Mouse (Mus musculus) intestine, embryonic 16.5 days (tissue): ENCODE measurements around the gene Tshr. TPM values are rescaled to one million over a fixed set of nuclear protein-coding genes. Genes with fewer than 3 reads are reported as not detected.

Experiments used
- ATAC-seq: fragments of 200-750 bp; cut with Nextera tagmentation; 2 replicates; pipeline ENCODE4 v1.8.0; 2017; ENCODE audit warnings: moderate TSS enrichment, moderate library complexity
- H3K27ac ChIP-seq: fragments of 300-500 bp; sonication (generic); 2 replicates; pipeline ENCODE4 v1.5.1; 2014; ENCODE audit warnings: mild to moderate bottlenecking, low read length
- H3K27me3 ChIP-seq: fragments of 300-500 bp; sonication (generic); replicated peaks from 2 replicates; pipeline ENCODE4 v1.6.1; 2014; ENCODE audit warnings: low read length, control low read depth, mixed read lengths; ENCODE audit not compliant: control insufficient read depth, insufficient read depth
- H3K36me3 ChIP-seq: fragments of 300-500 bp; sonication (generic); 2 replicates; pipeline ENCODE4 v1.6.1; 2014; ENCODE audit warnings: low read length, control low read depth; ENCODE audit not compliant: control insufficient read depth, insufficient read depth
- H3K4me1 ChIP-seq: fragments of 300-500 bp; sonication (generic); 2 replicates; pipeline ENCODE4 v1.6.1; 2014; ENCODE audit warnings: low read length, control low read depth, mixed read lengths; ENCODE audit not compliant: control insufficient read depth, insufficient read depth
- H3K4me2 ChIP-seq: fragments of 300-500 bp; sonication (generic); 2 replicates; pipeline ENCODE4 v1.6.1; 2014; ENCODE audit warnings: low read depth, low read length, control low read depth
- H3K4me3 ChIP-seq: fragments of 300-500 bp; sonication (generic); 2 replicates; pipeline ENCODE4 v1.5.1; 2014; ENCODE audit warnings: mild to moderate bottlenecking, low read length
- H3K9ac ChIP-seq: fragments of 300-500 bp; sonication (generic); 2 replicates; pipeline ENCODE4 v1.6.1; 2014; ENCODE audit warnings: low read depth, low read length
- H3K9me3 ChIP-seq: fragments of 300-500 bp; sonication (generic); 2 replicates; pipeline ENCODE4 v1.6.1; 2016; ENCODE audit warnings: low read length, control low read depth; ENCODE audit not compliant: control insufficient read depth
- WGBS: fragments of 180-500 bp; shearing (Covaris S2); extraction: QIAGEN DNeasy Blood & Tissue Kit; methylation state at CpG from one replicate; pipeline ENCODE4 v1.1.7; 2014; 5-methylcytosine and 5-hydroxymethylcytosine counted together
- polyA plus RNA-seq: library from polyadenylated mRNA; unstranded; fragments of >200 nt; fragmentation: Nextera tagmentation; extraction: Ambion mirVana; gene quantifications from 2 replicates; pipeline ENCODE4 v1.2.1, GENCODE M21; 2015

The Tshr gene
- polyA plus RNA-seq, 1 experiment from 2014 or later: 0.22 TPM

- Histone ChIP-seq H3K4me3 (no peak overlapping the region), H3K9me3 (no peaks in the 10 kb centered on the region), H3K4me2 (no peak overlapping the region), H3K27ac (no peak overlapping the region), H3K36me3 (no peaks in the 10 kb centered on the region), H3K4me1 (no peaks in the 10 kb centered on the region), H3K9ac (no peak overlapping the region), H3K27me3 (no peaks in the 10 kb centered on the region)
- WGBS: 48% methylated on average over 7 of the region's 7 CpGs
- ATAC-seq: no peak
These were observed 28.3 kb downstream of the Tshr start for GRCm38 (mm10) chr12:91412461-91413182.

GRCm38 (mm10) chr12:91415112-91415511, 30.7 kb downstream of the Tshr start:
- H3K4me2 ChIP-seq: no peak overlapping the region
- no peaks in the 10 kb centered on the region for H3K36me3 ChIP-seq
- no peaks in the 10 kb centered on the region for H3K27me3 ChIP-seq
- H3K9me3 ChIP-seq: no peaks in the 10 kb centered on the region
- H3K9ac ChIP-seq: no peak overlapping the region
- no peak overlapping the region for H3K4me3 ChIP-seq
- H3K27ac ChIP-seq: no peak overlapping the region
- no peak for ATAC-seq
- no peaks in the 10 kb centered on the region for H3K4me1 ChIP-seq
- WGBS: 65% methylated on average over 6 of the region's 6 CpGs

DNA sequence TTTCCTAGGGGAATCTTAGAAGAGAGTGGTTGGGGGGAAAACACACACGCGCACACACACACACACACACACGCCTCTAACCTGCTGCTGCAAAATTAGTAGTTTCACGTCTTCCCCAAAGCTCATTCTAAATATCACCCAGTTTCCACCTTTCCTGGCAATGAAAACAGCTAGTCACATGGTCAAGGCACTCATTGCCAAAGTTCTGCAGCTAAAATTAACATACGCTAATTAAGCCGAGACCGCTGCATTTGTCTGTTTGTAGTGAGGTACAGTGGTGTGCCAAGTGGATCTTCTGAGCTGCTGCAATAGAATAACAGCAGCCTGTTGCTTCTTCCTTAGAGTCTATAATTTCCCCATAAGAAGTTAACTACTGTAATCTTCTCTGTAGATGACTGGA, 32.5 kb downstream of the Tshr start:
- Histone ChIP-seq H3K9ac (no peak overlapping the region), H3K4me3 (no peak overlapping the region), H3K4me1 (no peaks in the 10 kb centered on the region), H3K36me3 (no peaks in the 10 kb centered on the region), H3K27me3 (no peaks in the 10 kb centered on the region), H3K27ac (no peak overlapping the region), H3K4me2 (no peak overlapping the region), H3K9me3 (no peaks in the 10 kb centered on the region)
- no peak for ATAC-seq
- WGBS: 97% methylated on average over 7 of the region's 7 CpGs

DNA sequence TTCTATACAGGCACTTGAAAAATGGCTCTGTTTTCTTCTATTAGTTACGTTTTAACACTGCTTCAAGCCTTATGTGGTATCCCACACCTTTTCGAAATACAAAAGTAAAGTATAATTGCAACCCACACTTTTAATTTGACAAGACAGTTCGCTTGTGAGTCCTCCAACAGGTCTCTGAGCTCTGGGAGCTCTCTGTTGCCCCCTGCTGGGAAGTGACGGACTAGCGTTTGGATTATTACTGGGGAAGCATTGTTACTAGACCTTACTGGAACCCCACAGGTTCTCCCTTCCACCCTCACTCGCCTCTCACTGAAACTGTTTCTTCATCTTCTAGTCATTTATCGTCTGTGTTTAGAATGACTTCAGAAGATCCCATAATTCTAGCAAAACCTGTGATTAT, 34.4 kb downstream of the Tshr start:
- WGBS: 52% methylated on average over 7 of the region's 7 CpGs
- H3K9ac ChIP-seq: no peak overlapping the region
- H3K4me1 ChIP-seq: no peaks in the 10 kb centered on the region
- no peaks in the 10 kb centered on the region for H3K27me3 ChIP-seq
- no peak overlapping the region for H3K4me2 ChIP-seq
- H3K4me3 ChIP-seq: no peak overlapping the region
- H3K27ac ChIP-seq: no peak overlapping the region
- H3K36me3 ChIP-seq: no peaks in the 10 kb centered on the region
- no peak for ATAC-seq
- H3K9me3 ChIP-seq: no peaks in the 10 kb centered on the region

GRCm38 (mm10) chr12:91421272-91421671, 36.9 kb downstream of the Tshr start:
- H3K9ac ChIP-seq: no peak overlapping the region
- no peak overlapping the region for H3K4me2 ChIP-seq
- H3K4me1 ChIP-seq: no peaks in the 10 kb centered on the region
- H3K4me3 ChIP-seq: no peak overlapping the region
- WGBS: 51% methylated on average over 9 of the region's 9 CpGs
- H3K27me3 ChIP-seq: no peaks in the 10 kb centered on the region
- H3K9me3 ChIP-seq: no peaks in the 10 kb centered on the region
- ATAC-seq: no peak
- no peaks in the 10 kb centered on the region for H3K36me3 ChIP-seq
- no peak overlapping the region for H3K27ac ChIP-seq

DNA sequence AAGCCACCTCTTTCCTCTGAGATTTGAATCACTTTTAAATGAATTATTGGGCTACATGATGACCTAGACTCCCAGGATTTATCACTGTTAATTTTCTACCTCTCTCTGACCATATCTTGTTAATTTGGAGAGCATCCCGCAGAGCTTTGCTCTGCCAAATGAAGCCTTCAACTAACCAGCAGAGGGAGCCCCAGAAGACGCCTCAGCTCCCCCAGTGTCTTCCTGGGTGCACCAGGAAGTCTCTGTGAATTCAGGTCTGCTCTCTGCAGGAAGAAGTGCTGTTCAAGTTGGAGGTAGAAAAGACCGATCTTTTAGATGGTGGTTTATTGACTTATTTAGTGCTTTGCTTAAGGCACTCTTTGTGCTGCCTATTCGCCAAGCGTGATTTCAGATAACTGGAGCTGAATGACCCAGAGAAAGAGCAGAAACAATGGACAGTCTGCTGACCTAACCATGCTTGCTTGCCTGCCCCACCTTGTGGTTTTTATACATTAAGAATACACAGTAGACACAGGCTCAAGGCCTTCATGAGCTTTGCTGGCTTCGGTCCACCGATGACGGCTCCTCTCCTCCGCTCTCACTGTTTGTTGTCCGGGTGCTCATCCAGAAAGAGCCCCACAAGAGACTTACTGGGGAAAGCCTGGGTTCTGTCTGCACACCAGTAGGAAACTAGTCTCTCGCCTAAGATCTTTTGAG, 38.9 kb downstream of the Tshr start:
- H3K36me3 ChIP-seq: no peaks in the 10 kb centered on the region
- H3K27me3 ChIP-seq: no peaks in the 10 kb centered on the region
- H3K9ac ChIP-seq: no peak overlapping the region
- no peaks in the 10 kb centered on the region for H3K9me3 ChIP-seq
- 0 out of 2 replicates have a peak overlapping the region, but pooled peaks have one; percentile 6 for H3K4me2 ChIP-seq
- H3K4me3 ChIP-seq: no peak overlapping the region
- H3K4me1 ChIP-seq: no peaks in the 10 kb centered on the region
- ATAC-seq: peak; percentile 89
- WGBS: 67% methylated on average over 11 of the region's 11 CpGs
- H3K27ac ChIP-seq: no peak overlapping the region

GRCm38 (mm10) chr12:91426499-91426898, 42.1 kb downstream of the Tshr start:
- WGBS: 48% methylated on average over 4 of the region's 4 CpGs
- no peak for ATAC-seq
- no peak overlapping the region for H3K27ac ChIP-seq

DNA sequence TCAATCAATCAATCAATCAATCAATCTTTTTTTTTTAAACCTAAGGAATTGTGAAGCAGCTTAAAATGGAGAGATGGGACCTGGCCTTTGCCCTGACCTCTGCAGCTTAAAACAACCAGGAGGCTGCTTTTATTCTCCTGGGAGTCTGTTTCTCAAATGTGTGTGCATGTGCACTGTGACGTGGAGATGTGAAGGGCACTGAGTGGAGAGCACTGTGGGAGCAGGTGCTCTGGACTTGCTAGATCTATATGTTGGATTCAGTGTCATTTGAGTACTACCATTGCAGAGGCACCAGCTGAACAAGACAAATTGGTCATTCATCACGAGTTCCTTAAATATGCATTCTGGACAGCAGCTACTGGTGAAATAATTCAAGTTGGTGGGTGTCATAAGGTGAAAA, 42.8 kb downstream of the Tshr start:
- Histone ChIP-seq H3K27me3 (no peaks in the 10 kb centered on the region), H3K4me1 (no peaks in the 10 kb centered on the region), H3K9ac (no peak overlapping the region), H3K27ac (no peak overlapping the region), H3K4me2 (no peak overlapping the region), H3K4me3 (no peak overlapping the region), H3K36me3 (no peaks in the 10 kb centered on the region), H3K9me3 (no peaks in the 10 kb centered on the region)
- 60% methylated on average over 2 of the region's 2 CpGs for WGBS
- ATAC-seq: no peak

More at GRCm38 (mm10) chr12:91426499-91426898, 42.1 kb downstream of the Tshr start:
- H3K9ac ChIP-seq: no peak overlapping the region
- H3K4me2 ChIP-seq: no peak overlapping the region
- no peaks in the 10 kb centered on the region for H3K4me1 ChIP-seq
- H3K9me3 ChIP-seq: no peaks in the 10 kb centered on the region
- H3K36me3 ChIP-seq: no peaks in the 10 kb centered on the region
- no peaks in the 10 kb centered on the region for H3K27me3 ChIP-seq
- no peak overlapping the region for H3K4me3 ChIP-seq

DNA sequence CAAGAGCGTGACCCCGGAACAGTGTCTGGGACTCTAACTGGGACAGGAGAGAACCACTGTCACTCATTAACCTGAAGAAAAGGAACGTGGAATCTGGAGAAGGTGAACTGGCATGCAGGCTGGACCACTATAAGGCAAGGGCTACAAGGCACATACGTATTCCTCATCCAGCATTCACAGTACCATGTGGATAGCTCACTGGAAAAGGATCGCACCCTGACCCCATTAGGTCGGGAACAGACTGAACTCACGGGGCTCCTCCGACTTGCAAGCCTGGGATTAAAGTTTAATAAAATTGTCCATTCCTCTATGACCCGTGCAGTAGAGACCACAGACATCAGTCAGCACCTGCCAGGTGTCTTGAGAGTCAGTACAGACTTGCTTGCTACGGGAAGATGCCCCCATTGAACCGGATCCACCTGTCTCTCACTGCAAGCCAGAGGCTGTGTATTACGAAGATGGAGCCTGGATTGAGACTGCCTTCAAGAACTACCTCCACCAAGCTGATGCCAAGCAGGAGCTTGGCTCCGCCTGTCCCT, 97.9 kb downstream of the Tshr start:
- H3K4me1 ChIP-seq: no peaks in the 10 kb centered on the region
- 90% methylated on average over 13 of the region's 13 CpGs for WGBS

More for the DNA sequence above, 97.9 kb downstream of the Tshr start:
- Histone ChIP-seq H3K4me2 (no peak overlapping the region), H3K36me3 (no peaks in the 10 kb centered on the region), H3K9me3 (no peaks in the 10 kb centered on the region), H3K27me3 (no peaks in the 10 kb centered on the region), H3K9ac (no peak overlapping the region), H3K4me3 (no peak overlapping the region), H3K27ac (no peak overlapping the region)
- no peak for ATAC-seq
